Mouse (Mus musculus) stomach, embryonic 14.5 days (tissue): ENCODE results near the gene Arhgef17. TPM values are rescaled to one million over a fixed set of nuclear protein-coding genes. Genes with fewer than 3 reads are reported as not detected.

Source experiments
- ATAC-seq: fragments of 200-750 bp; cut with Nextera tagmentation; 2 replicates; pipeline ENCODE4 v1.8.0; 2017; ENCODE audit warnings: low read depth, moderate TSS enrichment; ENCODE audit not compliant: insufficient number of reproducible peaks, insufficient read depth, low FRiP score
- H3K27ac ChIP-seq: fragments of 300-500 bp; sonication (generic); 2 replicates; pipeline ENCODE4 v1.5.1; 2014; ENCODE audit warnings: mild to moderate bottlenecking, low read length, moderate library complexity, mixed read lengths
- H3K27me3 ChIP-seq: fragments of 300-500 bp; sonication (generic); 2 replicates; pipeline ENCODE4 v1.6.1; 2014; ENCODE audit warnings: low read length, control low read depth, mixed read lengths; ENCODE audit not compliant: control insufficient read depth, insufficient read depth
- H3K36me3 ChIP-seq: fragments of 300-500 bp; sonication (generic); 2 replicates; pipeline ENCODE4 v1.6.1; 2014; ENCODE audit warnings: mild to moderate bottlenecking, control low read depth, low read length, moderate library complexity, mixed read lengths; ENCODE audit not compliant: control insufficient read depth, insufficient read depth
- H3K4me1 ChIP-seq: fragments of 300-500 bp; sonication (generic); 2 replicates; pipeline ENCODE4 v1.6.1; 2014; ENCODE audit warnings: low read length, control low read depth, mixed read lengths; ENCODE audit not compliant: control insufficient read depth, insufficient read depth
- H3K4me2 ChIP-seq: fragments of 300-500 bp; sonication (generic); replicated peaks from 2 replicates; pipeline ENCODE4 v1.6.1; 2014; ENCODE audit warnings: low read depth, low read length, control low read depth
- H3K4me3 ChIP-seq: fragments of 300-500 bp; sonication (generic); 2 replicates; pipeline ENCODE4 v1.5.1; 2014; ENCODE audit warnings: low read depth, low read length, control low read depth
- H3K9ac ChIP-seq: fragments of 300-500 bp; sonication (generic); replicated peaks from 2 replicates; pipeline ENCODE4 v1.6.1; 2014; ENCODE audit warnings: low read depth, mild to moderate bottlenecking, control low read depth, low read length, moderate library complexity, mixed read lengths
- H3K9me3 ChIP-seq: fragments of 300-500 bp; sonication (generic); 2 replicates; pipeline ENCODE4 v1.6.1; 2016; ENCODE audit warnings: low read depth, low read length, control low read depth; ENCODE audit not compliant: control insufficient read depth
- WGBS: fragments of 180-500 bp; shearing (Covaris S2); extraction: QIAGEN DNeasy Blood & Tissue Kit; methylation state at CpG from one replicate; pipeline ENCODE4 v1.1.7; 2014; 5-methylcytosine and 5-hydroxymethylcytosine counted together
- polyA plus RNA-seq: library from polyadenylated mRNA; unstranded; fragments of >200 nt; fragmentation: Nextera tagmentation; extraction: Ambion mirVana; gene quantifications from 2 replicates; pipeline ENCODE4 v1.2.1, GENCODE M21; 2014

Gene Arhgef17
- polyA plus RNA-seq, 1 experiment from 2014 or later, result 13.7 TPM

- no peaks in the 10 kb centered on the region for H3K27me3 ChIP-seq
- 18% methylated on average over 12 of the region's 12 CpGs for WGBS
- peak overlapping the region; percentile 97 for H3K4me2 ChIP-seq
- H3K4me1 ChIP-seq, result peaks cover 76% of the 10 kb centered on the region
- peak overlapping the region; percentile 85 for H3K4me3 ChIP-seq
- H3K36me3 ChIP-seq, result peaks cover 26% of the 10 kb centered on the region
- H3K27ac ChIP-seq, result peak overlapping the region; percentile 52; the same call in 1 of the 2 replicates
- no peak for ATAC-seq
- H3K9me3 ChIP-seq, result no peaks in the 10 kb centered on the region
- peak overlapping the region; percentile 50 for H3K9ac ChIP-seq
These were observed 5.5 kb downstream of the Arhgef17 start for GRCm38 (mm10) chr7:100926311-100926923.

GRCm38 (mm10) chr7:100924674-100925445 is 7.0 kb downstream of the Arhgef17 start:
- 21% methylated on average over 10 of the region's 10 CpGs for WGBS
- H3K4me3 ChIP-seq, result peak overlapping the region; percentile 85
- ATAC-seq, result no peak
- H3K27ac ChIP-seq, result peak overlapping the region; percentile 6; the same call in 1 of the 2 replicates
- no peak overlapping the region for H3K9ac ChIP-seq
- peaks cover 79% of the 10 kb centered on the region for H3K4me1 ChIP-seq
- no peaks in the 10 kb centered on the region for H3K9me3 ChIP-seq
- H3K27me3 ChIP-seq, result no peaks in the 10 kb centered on the region
- H3K4me2 ChIP-seq, result peak overlapping the region; percentile 97
- H3K36me3 ChIP-seq, result peaks cover 29% of the 10 kb centered on the region

GRCm38 (mm10) chr7:100924200-100924599 is 7.7 kb downstream of the Arhgef17 start:
- ATAC-seq, result no peak
- H3K9ac ChIP-seq, result no peak overlapping the region
- 69% methylated on average over 5 of the region's 5 CpGs for WGBS
- no peaks in the 10 kb centered on the region for H3K9me3 ChIP-seq
- peaks cover 79% of the 10 kb centered on the region for H3K4me1 ChIP-seq
- peak overlapping the region; percentile 85; the same call in 1 of the 2 replicates for H3K4me3 ChIP-seq
- no peak overlapping the region for H3K27ac ChIP-seq
- H3K4me2 ChIP-seq, result peak overlapping the region; percentile 97
- H3K36me3 ChIP-seq, result peaks cover 29% of the 10 kb centered on the region
- H3K27me3 ChIP-seq, result no peaks in the 10 kb centered on the region

GRCm38 (mm10) chr7:100922907-100923306 is 9.0 kb downstream of the Arhgef17 start:
- no peaks in the 10 kb centered on the region for H3K27me3 ChIP-seq
- H3K4me1 ChIP-seq, result peaks cover 79% of the 10 kb centered on the region
- no peak overlapping the region for H3K4me2 ChIP-seq
- no peak for ATAC-seq
- H3K36me3 ChIP-seq, result peaks cover 24% of the 10 kb centered on the region
- H3K27ac ChIP-seq, result peak overlapping the region; percentile 2; the same call in 1 of the 2 replicates
- no peaks in the 10 kb centered on the region for H3K9me3 ChIP-seq
- no peak overlapping the region for H3K4me3 ChIP-seq
- no peak overlapping the region for H3K9ac ChIP-seq
- WGBS, result 91% methylated on average over 4 of the region's 4 CpGs

- H3K27ac ChIP-seq, result no peak overlapping the region
- H3K9me3 ChIP-seq, result no peaks in the 10 kb centered on the region
- WGBS, result 86% methylated on average over 5 of the region's 5 CpGs
- H3K36me3 ChIP-seq, result peaks cover 32% of the 10 kb centered on the region
- no peaks in the 10 kb centered on the region for H3K27me3 ChIP-seq
- no peak overlapping the region for H3K4me3 ChIP-seq
- H3K4me1 ChIP-seq, result peaks cover 79% of the 10 kb centered on the region
- ATAC-seq, result no peak
- no peak overlapping the region for H3K4me2 ChIP-seq
- H3K9ac ChIP-seq, result no peak overlapping the region
These were observed 10.6 kb downstream of the Arhgef17 start for GRCm38 (mm10) chr7:100921289-100921688.

- no peak overlapping the region for H3K4me3 ChIP-seq
- peak overlapping the region; percentile 16 for H3K4me2 ChIP-seq
- no peak overlapping the region for H3K9ac ChIP-seq
- peak overlapping the region; percentile 77; the same call in 1 of the 2 replicates for H3K27ac ChIP-seq
- H3K36me3 ChIP-seq, result peaks cover 41% of the 10 kb centered on the region
- ATAC-seq, result 0 out of 2 replicates have a peak, but pooled peaks have one; percentile 26
- H3K9me3 ChIP-seq, result no peaks in the 10 kb centered on the region
- no peaks in the 10 kb centered on the region for H3K27me3 ChIP-seq
- H3K4me1 ChIP-seq, result peaks cover 75% of the 10 kb centered on the region
- 6% methylated on average over 2 of the region's 2 CpGs for WGBS
These were observed 12.1 kb downstream of the Arhgef17 start for GRCm38 (mm10) chr7:100919809-100920107.

- Histone ChIP-seq H3K9me3 (no peaks in the 10 kb centered on the region), H3K4me3 (no peak overlapping the region), H3K36me3 (peaks cover 40% of the 10 kb centered on the region), H3K4me2 (peak overlapping the region; percentile 16; the same call in 1 of the 2 replicates), H3K4me1 (peaks cover 69% of the 10 kb centered on the region), H3K9ac (no peak overlapping the region), H3K27ac (peak overlapping the region; percentile 77), H3K27me3 (no peaks in the 10 kb centered on the region)
- ATAC-seq, result no peak
- 42% methylated on average over 7 of the region's 7 CpGs for WGBS
These were observed 12.7 kb downstream of the Arhgef17 start for GRCm38 (mm10) chr7:100919006-100919808.

GRCm38 (mm10) chr7:100918176-100918575 is 13.7 kb downstream of the Arhgef17 start:
- Histone ChIP-seq H3K36me3 (peaks cover 38% of the 10 kb centered on the region), H3K27me3 (no peaks in the 10 kb centered on the region), H3K4me1 (peaks cover 61% of the 10 kb centered on the region), H3K9ac (peak overlapping the region; percentile 25; the same call in 1 of the 2 replicates), H3K4me3 (peak overlapping the region; percentile 1; the same call in 1 of the 2 replicates), H3K4me2 (peak overlapping the region; percentile 28), H3K27ac (peak overlapping the region; percentile 77), H3K9me3 (no peaks in the 10 kb centered on the region)
- WGBS, result 26% methylated on average over 9 of the region's 9 CpGs
- ATAC-seq, result peak; percentile 19; the same call in 1 of the 2 replicates
